Mouse (Mus musculus) embryo, embryonic 10 days (tissue): ENCODE results near the gene Sp6.

Experiments
- DNase-seq: peaks from one replicate; pipeline ENCODE4 v3.0.0-alpha.2; 2015; ENCODE audit warnings: low spot score

Gene Sp6

GRCm38 (mm10) chr11:97063274-97063920 is 50.2 kb downstream of the Sp6 start:
- no peak for DNase-seq

GRCm38 (mm10) chr11:97063921-97064295 is 50.7 kb downstream of the Sp6 start:
- no peak for DNase-seq

- DNase-seq: no peak
These were observed 52.5 kb downstream of the Sp6 start for GRCm38 (mm10) chr11:97065538-97066295.

- DNase-seq: peak; percentile 39
These were observed 53.6 kb downstream of the Sp6 start for GRCm38 (mm10) chr11:97066656-97067360.

- no peak for DNase-seq
These were observed 56.1 kb downstream of the Sp6 start for GRCm38 (mm10) chr11:97069333-97069732.

- no peak for DNase-seq
These were observed 56.6 kb downstream of the Sp6 start for GRCm38 (mm10) chr11:97069770-97070169.

- DNase-seq: no peak
These were observed 57.9 kb downstream of the Sp6 start for GRCm38 (mm10) chr11:97071129-97071528.

- peak; percentile 53 for DNase-seq
These were observed 59.3 kb downstream of the Sp6 start for GRCm38 (mm10) chr11:97072533-97072932.

GRCm38 (mm10) chr11:97074235-97074634 is 61.0 kb downstream of the Sp6 start:
- no peak for DNase-seq
